Mouse (Mus musculus) liver, embryonic 14.5 days (tissue): Measurements from ENCODE around the gene Hist1h2af.
"Not testable (repeated sequence)": the region's sequence is repeated elsewhere in the genome, so short reads cannot be mapped to it uniquely, and the experiment has no call there.

Experiments
- CTCF ChIP-seq: IDR thresholded peaks from 2 replicates; pipeline ENCODE4 v1.5.1; 2016; ENCODE audit warnings: antibody characterized with exemption, low read depth, control low read depth
- EP300 ChIP-seq: IDR thresholded peaks from 2 replicates; pipeline ENCODE4 v1.6.1; 2016; ENCODE audit warnings: antibody characterized with exemption, low read depth

- not testable (repeated sequence) for TF ChIP-seq CTCF, EP300
Measured at GRCm38 (mm10) chr13:23573034-23573897, 39.6 kb downstream of the Hist1h2af start.
